Mouse (Mus musculus): ENCODE results near the gene Hus1. TPM values are rescaled to one million over a fixed set of nuclear protein-coding genes. Genes with fewer than 3 reads are reported as not detected.
A peak's percentile ranks its signal among the peaks of the same experiment; 100 is the strongest.

The Hus1 gene
- total RNA-seq (2021): 10 to 100 TPM; 10.9 to 12.6 TPM
- long read RNA-seq, experiment 1, full-length matches to known transcripts: 1 of 5 reads
- long read RNA-seq, experiment 1, partial matches to known transcripts: 3 of 5 reads
- long read RNA-seq, experiment 1, other reads (novel, unspliced or antisense): 1 of 5 reads
- long read RNA-seq, experiment 2, partial matches to known transcripts: 0 of 1 reads
- long read RNA-seq, experiment 2, other reads (novel, unspliced or antisense): 1 of 1 reads

DNA sequence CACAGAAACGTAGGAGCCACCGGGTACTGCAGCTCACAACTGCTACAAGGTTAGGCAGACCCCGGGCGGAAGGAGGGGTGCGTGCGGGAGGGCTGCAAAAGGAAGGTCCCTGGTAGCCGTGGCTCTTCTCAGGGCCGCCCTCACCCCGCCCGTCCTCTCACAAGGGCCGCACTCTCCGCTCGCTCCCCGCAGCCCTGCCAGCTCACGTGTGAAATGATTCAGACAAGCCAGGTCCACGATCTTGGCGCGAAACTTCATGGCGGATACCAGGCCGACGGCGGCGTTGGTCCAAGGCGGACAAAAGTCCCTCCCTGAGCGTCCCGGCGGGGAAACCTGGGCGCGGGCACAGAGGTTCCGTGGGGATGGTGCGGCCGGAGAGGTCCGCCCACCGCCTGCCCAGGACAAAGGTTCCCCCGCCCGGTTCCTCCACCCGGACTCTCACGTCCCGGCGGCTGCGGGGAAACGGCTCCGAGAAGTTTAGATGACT, at the start of gene Hus1:
Gene Hus1, minus strand, starts transcription at position 339 of the 487 bp plus-strand sequence.
- intact Hi-C loops (cut with DNase I): no loop called here

DNA sequence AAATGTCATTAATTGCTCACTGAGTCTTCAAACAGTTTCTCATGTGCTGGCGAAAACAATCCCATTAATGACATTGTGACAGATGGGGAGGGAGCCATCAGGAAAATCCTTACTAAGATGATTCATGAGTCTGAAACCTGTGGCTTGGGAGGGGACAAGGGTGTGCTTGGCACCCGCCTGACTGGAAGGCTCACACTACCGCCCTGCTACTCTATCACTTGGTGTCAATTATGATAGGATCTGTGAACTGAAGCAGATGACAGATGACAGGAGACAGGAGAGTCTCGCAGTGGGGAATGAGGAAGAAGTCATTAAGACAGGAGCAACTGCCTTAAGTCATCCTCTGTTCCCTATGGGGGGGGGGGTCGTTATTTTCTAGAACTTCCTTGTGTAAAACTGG, 49.5 kb upstream of the Hus1 start:
- DNase-seq (ENCODE audit: low spot score in 2 of 2): no peak
- intact Hi-C loops (cut with DNase I): no loop called here

More for the DNA sequence above, at the start of gene Hus1:
- peak; percentile 70 to 73 for DNase-seq (ENCODE audit: low spot score in 2 of 2)

DNA sequence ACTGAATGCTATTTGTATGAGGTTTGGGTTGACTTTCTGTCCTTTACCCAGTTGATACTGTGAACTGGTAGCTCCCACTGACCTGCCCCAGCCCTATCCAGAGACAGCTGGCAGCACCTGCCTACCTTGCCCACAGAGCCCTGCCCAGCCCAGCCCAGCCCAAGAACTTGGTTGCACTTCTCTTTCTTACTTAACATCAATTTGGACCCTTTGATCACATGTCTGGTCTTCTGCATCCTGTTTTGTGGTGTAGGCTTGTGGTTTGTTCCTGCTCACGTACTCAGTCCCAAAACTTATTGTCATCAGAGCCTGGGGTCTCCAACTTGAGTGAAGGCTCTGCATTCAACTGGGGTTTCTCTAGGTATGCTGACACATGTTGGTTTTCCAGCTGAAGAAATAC, 49.0 kb upstream of the Hus1 start:
- intact Hi-C loops (cut with DNase I): no loop called here
- no peak for DNase-seq (ENCODE audit: low spot score in 2 of 2)

DNA sequence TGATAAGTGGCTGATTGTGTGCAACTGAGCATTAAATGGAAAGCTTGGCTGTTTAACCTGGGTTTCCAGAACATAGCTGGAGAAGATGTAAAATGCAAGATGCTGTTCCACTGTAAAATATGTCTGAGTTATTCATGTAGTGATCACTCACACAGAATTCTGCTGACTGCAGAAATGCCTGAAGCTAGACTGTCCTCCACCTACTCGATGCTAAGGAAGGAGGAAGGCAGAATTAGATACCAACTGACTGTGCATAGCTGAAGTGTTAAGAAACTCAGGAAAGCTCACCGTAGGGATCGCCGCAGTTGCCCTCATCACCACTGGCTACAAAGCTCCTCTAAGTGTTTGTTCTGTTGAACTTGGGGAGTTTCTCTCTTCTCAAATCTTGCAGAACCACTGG, 46.7 kb upstream of the Hus1 start:
- DNase-seq (ENCODE audit: low spot score in 2 of 2): no peak
- intact Hi-C loops (cut with DNase I): no loop called here

DNA sequence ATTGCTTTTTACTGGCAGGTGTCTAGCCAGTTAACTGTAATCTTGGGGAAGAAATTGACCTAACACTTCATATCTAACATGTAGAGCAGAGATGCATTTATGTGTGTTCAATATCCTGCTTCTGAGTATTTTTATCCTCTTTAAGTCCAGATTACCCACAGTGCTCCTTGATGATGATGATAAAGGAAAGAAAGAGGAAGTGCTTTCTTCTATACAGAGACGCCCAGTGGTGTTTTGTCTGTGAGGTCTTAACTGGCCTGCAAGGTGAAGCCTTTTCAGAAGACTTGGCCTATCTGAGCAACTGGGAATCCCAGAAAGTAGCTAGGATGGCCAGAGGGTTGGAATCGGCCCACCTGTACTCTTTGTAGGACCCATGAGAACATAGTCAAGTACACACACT, 45.9 kb upstream of the Hus1 start:
- intact Hi-C loops (cut with DNase I): no loop called here
- no peak for DNase-seq (ENCODE audit: low spot score in 2 of 2)

DNA sequence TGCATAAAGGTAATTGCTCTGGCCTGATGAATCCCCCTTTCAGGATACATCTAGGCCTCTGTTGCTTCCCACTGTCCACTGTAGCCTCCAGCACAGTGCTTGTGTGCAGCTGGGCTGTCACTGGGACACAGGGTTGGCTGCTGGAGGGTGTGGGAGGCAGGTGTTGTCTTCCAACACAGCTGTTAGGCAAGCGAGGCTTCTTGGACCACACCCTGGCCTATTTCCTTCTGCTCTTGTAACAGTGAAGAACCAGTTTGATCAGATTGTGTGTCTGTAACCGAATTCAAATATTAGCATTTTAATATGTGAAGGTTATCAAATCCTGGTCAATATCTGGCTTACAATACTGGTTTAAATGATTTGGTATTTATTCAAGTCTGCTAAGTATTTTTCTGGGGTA, 40.9 kb upstream of the Hus1 start:
- no peak for DNase-seq (ENCODE audit: low spot score in 2 of 2)
- intact Hi-C loops (cut with DNase I): no loop called here

DNA sequence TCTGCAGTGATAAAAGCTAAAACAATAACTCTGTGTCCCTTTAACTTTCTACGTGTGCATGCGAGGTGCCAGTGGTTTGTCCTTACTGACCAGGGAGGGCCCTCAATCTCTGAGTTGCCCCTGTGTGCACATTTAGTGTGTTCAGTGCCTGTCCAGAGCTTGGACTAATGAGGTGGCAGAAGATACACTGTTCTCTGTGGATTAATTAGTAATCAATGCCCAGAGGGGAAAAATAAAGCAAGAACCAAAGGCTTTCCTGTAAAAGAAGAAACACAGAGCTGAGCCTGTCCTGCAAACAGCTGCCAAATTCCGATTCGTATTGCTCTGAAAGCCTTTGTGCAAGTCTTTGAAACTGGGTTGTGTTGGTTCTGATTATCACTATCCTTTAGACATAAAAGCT, 39.2 kb upstream of the Hus1 start:
- intact Hi-C loops (cut with DNase I): no loop called here
- DNase-seq (ENCODE audit: low spot score in 2 of 2): no peak

DNA sequence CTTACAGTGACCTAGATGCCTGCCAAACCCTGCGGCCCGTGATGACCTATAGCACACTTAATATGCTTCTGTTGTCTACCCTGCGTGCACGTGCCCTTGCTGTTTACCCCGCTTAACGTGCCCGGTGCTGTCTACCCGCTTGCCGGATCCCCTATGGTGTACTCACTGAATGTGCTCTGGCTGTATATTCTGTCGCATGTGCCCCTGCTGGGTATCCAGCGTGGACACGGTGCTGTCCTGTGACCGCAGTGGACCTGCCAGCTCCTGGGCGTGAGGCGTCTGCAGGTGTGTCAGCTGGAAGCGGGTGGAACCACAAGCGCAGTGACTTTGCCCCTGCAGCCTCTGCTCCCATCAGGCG, 37.7 kb upstream of the Hus1 start, which contains the start of gene Sun3:
Gene Sun3, minus strand, starts transcription at position 289 of the 358 bp plus-strand sequence.
- DNase-seq (ENCODE audit: low spot score in 2 of 2): no peak
- intact Hi-C loops (cut with DNase I): no loop called here

DNA sequence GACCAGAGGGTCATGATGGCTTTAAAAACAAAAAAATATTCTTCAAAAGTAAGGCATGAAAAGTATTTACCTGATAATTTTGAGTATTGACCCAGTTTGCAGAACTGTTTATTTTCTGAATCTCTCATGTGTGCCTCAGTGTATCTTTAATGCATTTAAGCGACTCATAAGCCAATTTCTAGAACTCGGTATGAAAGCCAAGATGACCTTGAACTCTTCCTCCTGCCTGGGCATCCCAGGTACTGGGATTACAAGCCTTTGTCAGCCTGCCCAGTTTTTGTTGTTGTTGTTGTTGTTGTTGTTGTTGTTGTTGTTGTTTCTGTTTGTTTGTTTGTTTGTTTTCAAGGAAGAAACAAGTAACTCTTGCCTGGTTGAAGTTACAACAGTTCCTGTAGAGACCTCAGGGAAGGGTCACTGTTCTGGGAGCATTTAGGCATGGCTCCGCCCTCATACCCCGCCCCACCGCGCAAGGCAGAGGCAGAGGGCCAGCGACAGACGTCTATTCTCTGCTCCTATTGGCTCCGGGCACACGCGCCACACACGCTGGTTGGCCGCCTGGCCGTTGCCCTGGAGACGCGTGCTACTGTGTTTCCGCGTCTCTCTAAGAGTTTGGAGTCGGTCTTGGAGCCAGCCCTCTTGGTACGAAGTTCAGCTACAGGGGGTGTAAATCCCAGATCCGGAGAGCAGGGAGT, 37.2 kb upstream of the Hus1 start, which contains the start of gene Gm11992:
Gene Gm11992, plus strand, starts transcription at position 584 of the 692 bp plus-strand sequence.
- intact Hi-C loops (cut with DNase I): no loop called here
- peak; percentile 80 to 84 for DNase-seq (ENCODE audit: low spot score in 2 of 2)

DNA sequence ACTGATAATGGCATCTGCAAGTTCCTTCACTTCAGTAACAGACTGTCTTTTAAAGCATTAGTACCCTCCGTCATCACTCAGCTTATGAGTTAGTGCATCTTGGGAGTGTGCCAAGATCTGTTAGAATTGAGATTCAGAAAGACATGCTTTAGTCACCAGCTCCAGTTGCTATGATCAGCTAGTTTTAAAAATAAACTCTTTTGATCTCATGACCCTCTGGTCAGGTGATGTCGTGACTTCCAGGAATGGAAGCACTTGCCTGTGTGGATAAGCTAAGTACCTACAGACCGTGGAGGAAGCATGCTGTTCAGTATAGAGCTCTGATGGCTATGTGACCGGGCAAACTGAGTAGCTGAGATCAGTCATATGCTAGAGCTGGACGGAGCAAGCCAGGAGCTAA, 36.1 kb upstream of the Hus1 start:
- intact Hi-C loops (cut with DNase I): no loop called here
- DNase-seq (ENCODE audit: low spot score in 2 of 2): peak; percentile 18 to 47

DNA sequence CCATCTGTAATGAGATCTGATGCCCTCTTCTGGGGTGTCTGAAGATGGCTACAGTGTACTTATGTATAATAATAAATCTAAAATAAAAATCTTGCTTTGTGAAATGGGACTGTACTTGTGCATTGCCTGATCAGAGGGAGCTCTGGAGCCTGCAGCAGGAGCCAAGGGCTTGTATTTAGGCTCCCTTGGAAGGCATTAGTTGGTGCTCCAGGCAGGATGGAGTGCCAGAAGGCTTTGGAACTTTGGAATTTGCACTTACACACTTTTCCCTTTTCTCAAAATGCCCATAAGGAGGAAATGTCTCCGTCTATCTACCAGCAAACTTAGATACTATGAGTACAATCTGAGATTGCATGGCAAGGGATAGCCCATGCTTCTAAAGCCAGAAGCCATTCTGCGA, 35.6 kb upstream of the Hus1 start:
- no peak for DNase-seq (ENCODE audit: low spot score in 2 of 2)
- intact Hi-C loops (cut with DNase I): no loop called here

DNA sequence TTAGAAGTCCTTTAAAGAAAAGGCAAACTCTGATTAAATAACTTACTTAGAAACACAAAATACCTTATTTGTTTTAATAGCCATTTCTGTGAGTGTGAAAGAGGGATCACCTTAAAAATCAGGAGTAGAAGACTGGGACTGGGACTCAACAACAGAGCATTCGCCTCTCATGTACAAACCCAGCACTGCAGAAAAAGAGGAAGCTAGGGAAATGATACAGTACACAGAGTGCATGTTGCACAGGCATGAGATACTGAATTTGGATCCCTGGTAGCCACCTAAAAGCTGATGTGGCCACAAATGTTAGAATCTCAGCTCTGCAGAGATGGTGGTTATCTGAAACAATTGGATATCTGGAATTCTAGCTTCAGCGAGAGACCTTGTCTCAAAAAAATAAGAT, 20.5 kb upstream of the Hus1 start:
- no peak for DNase-seq (ENCODE audit: low spot score in 2 of 2)
- intact Hi-C loops (cut with DNase I): no loop called here

DNA sequence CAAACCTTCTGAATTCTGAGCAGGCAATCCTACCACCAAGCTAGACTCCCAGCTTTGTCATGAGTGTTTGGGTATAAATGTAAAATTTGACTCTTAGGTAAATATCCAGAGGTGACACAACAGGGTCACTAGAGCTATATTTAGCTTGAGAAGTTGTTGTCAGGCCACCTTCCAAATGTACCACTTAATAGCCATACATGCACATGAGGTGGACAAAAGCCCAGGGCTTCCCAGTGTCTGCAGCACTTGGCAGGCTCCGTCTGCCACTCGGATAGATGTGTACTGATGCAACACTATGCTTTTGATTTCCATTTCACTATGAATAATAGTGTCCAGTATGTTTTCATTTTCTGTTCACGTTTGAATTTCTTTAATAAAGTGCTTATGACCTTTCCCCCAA, 14.2 kb upstream of the Hus1 start:
- intact Hi-C loops (cut with DNase I): no loop called here

DNA sequence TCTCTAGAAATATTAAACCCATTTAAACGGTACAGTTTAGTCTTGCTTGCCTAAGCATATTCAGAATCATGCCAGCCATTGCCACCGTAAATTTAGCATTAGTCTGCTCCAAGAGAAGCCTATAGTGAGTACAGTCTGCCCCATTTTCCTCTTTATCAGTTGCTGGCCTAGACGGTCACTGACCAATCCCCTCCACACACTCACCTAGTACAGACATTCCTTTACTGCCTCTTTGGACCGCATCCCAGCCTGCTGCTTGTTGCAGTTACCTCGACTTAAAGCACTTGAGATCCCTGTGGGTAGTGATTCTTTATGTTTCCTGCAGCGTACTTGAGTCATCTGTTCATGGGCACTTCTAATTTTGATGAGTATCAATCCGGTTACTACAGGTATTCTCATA, 13.8 kb upstream of the Hus1 start:
- intact Hi-C loops (cut with DNase I): no loop called here
- DNase-seq (ENCODE audit: low spot score in 2 of 2): no peak

More for the DNA sequence above, 14.2 kb upstream of the Hus1 start:
- no peak for DNase-seq (ENCODE audit: low spot score in 2 of 2)

DNA sequence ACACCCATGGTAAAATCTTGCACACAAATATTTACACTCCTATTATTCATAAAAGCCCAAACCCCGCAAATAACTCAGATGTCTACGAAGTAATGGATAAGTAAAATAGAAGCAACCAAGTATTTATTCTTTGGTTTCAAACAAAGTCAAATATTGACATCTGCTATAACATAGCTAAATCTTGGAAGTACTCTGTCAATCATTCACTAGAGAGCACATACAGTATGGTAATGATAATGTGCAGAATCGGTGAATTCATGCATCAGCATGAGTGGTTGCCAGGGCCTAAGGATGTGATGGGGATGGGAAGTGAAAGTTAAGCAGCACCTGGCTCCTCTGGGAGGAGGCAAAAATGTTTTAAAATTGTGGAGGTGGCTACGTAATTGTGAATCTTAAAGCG, 9.2 kb upstream of the Hus1 start:
- intact Hi-C loops (cut with DNase I): no loop called here
- DNase-seq (ENCODE audit: low spot score in 2 of 2): no peak

DNA sequence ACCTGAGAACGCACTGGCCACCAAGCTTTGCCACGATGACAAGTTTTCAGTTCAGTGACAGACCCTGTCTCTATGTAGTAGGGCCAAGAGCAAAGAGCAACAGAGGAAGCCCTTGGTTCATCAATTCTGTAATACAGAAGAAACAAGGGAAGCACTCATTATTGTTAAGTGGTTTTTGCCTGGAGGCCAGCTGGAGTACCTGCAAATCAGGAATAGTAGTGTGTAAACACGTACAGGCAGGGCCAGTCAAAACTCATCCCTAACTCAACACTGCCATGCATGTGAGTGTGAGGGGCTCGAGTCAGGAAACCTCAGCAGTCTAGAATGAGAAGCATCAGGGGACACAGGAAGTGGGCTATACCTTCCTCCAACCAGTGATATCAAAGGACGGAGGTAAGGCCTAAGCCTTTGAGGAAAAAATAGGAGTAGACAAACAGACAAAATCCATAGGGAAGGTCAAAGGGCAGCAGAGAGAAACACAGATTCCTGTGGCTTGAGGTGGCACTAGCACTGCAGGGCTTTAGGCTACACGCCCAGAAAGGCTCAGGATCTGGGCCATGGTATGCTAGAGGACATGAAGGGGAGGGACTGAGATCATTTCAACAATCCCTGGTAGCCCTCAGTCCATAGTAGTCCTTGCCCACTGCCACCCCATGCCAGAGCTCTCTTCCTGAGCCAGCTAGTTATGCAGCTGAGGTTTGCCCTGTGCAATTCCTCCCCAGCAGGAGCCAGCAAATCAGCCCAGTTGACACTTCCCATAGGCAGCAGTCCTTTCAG, 7.7 kb upstream of the Hus1 start:
- intact Hi-C loops (cut with DNase I): no loop called here
- no peak for DNase-seq (ENCODE audit: low spot score in 2 of 2)

DNA sequence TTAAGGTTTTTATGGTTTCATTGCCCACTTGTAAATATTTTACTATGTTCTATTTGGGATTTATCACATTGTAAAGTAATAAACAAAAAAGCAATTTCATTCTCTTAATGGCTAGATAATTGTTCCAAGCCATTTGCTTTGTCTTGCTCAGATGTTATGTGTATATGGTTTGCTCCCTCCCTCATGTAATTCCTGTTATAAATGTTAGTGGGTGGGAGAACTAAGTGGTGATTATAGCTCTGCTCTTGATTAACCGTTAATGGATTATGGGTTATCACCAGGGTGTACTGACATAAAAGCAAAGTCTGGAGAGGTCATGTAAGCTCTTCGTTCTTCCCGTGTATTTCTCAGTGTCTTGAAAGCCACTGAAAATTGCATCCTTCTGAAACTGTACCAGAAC, 3.7 kb upstream of the Hus1 start:
- intact Hi-C loops (cut with DNase I): no loop called here
- DNase-seq (ENCODE audit: low spot score in 2 of 2): no peak

DNA sequence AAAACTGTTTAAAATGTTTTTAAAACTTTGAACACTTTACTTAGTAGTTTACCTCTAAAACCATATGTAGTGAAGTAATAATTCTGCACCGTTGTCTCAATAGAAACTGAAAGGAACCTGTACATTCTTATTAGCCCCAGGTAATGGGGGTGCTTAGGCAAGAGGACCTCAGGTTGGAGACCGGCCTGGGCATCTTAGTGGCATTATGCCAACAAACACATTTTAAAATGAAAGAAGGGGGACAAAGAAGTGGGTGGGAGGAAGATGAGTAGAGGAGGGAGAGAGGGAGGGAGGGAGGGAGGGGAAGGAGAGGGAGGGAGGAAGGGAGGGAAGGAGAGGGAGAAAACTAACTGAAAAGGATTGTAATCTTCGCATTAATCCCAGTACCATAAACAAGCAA, 357 bp upstream of the Hus1 start:
- intact Hi-C loops (cut with DNase I): no loop called here
- no peak for DNase-seq (ENCODE audit: low spot score in 2 of 2)

DNA sequence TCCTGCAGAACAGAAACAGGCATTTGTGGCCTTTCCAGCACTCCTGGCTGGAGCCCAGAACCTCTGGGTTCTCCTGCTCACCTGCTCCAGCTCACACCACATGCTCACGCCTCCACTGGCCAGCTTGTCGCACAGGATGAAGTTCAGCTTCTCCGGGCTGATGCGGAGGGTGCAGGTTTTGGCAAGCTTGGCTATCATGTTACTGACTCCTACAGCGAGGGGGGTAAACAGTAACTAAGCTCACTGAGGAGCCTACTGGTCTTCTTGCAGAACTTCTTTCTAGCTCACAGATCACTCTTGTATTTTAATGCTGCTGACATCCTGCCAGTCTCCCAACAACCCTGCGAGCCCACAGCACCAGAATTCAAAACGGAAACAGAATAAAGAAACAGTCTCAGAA, 575 bp downstream of the Hus1 start:
- DNase-seq (ENCODE audit: low spot score in 2 of 2): no peak
- intact Hi-C loops (cut with DNase I): no loop called here

DNA sequence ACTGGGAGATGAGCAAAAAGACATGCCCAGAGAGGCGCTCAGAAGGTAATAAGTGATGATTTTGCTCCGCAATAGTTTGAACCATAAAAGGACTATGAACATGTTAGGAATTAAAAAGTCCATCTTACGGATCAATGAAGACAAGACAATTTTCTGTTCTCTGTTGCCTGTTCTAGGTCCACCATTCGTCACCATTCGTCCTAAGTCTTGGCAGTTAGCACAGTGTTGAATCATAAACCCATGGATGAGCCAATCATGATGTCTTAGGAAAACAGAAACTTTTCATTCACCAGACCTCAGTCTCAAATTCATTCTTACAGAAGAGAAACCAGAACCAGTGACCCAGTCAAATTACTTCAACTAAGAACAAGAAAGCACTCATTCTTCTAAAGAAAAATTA, 2.2 kb downstream of the Hus1 start:
- DNase-seq (ENCODE audit: low spot score in 2 of 2): no peak
- intact Hi-C loops (cut with DNase I): no loop called here

DNA sequence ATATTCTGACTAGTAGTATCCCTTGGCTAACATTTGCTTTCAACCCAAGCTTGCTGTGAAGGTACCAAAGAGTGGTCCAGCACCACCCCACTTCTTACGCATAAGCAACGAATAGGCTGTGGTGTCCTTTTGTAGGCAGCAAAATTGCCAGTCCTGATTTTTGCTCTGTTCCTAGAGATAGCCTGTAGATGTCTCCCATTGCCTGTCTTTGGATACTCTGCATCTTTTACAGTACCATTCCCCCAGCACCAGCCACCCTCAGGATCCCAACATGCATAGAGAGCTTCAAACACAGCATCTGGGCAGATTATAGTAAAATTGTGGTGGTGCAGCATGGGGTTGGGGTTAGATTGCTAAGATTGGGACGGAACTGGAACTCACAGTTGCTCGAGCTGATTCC, 22.9 kb downstream of the Hus1 start:
- DNase-seq (ENCODE audit: low spot score in 2 of 2): peak; percentile 18 to 40

More for the DNA sequence above, 22.9 kb downstream of the Hus1 start:
- intact Hi-C loops (cut with DNase I): no loop called here

Measured in left cerebral cortex, postnatal 14 days (tissue).